ENCODE assay signal across 10 mouse cellular contexts in genomic region chr7:6265695-6266094, GRCm38 (mm10). TPM values are rescaled to one million over a fixed set of nuclear protein-coding genes. Genes with fewer than 3 reads are reported as not detected.
DNase-seq lines count a peak whose midpoint lies in the region; ATAC-seq and TF ChIP-seq lines count a peak whose summit lies in the region.
"Had no signal": no experiment of that assay in that cellular context is flagged by ENCODE, and none has a peak within 500 bp of the region (broad histone marks: within the 10 kb centered on the region; RNA-seq: fewer than 3 reads in every experiment).

No protein-coding gene starts in this region.

- peak; percentile 52 for TF ChIP-seq CTCF in forebrain, postnatal 0 days (IDR thresholded peaks at IDR 0.05; ENCODE audit: low read depth)

- no peak overlapping the region for H3K27ac ChIP-seq in forebrain, postnatal 0 days (ENCODE audit: low read depth, low read length)
- H3K27ac ChIP-seq in forebrain, embryonic 12.5 days = no peak overlapping the region
- H3K27ac ChIP-seq: heart, embryonic 15.5 days; midbrain, embryonic 12.5 days had no signal

- H3K4me3 ChIP-seq in forebrain, postnatal 0 days (ENCODE audit: low read depth, low read length) = no peak overlapping the region
- no peak overlapping the region for H3K4me3 ChIP-seq in forebrain, embryonic 12.5 days (replicated peaks)
- H3K4me3 ChIP-seq: heart, embryonic 15.5 days; midbrain, embryonic 12.5 days had no signal

- H3K36me3 ChIP-seq in forebrain, postnatal 0 days (ENCODE audit: insufficient read depth) = no peaks in the 10 kb centered on the region
- H3K36me3 ChIP-seq in forebrain, embryonic 12.5 days (replicated peaks) = no peaks in the 10 kb centered on the region
- H3K36me3 ChIP-seq: heart, embryonic 15.5 days; midbrain, embryonic 12.5 days had no signal

- no peak for ATAC-seq in forebrain, postnatal 0 days
- ATAC-seq in forebrain, embryonic 12.5 days (ENCODE audit: low FRiP score) = no peak
- peak; percentile 87 for ATAC-seq in granulocyte monocyte progenitor cell, adult 5-6 weeks (replicated peaks; ENCODE audit: poor library complexity, severe bottlenecking)

- H3K27me3 ChIP-seq in forebrain, postnatal 0 days (ENCODE audit: insufficient read depth, low read length) = no peaks in the 10 kb centered on the region
- H3K27me3 ChIP-seq in forebrain, embryonic 12.5 days = no peaks in the 10 kb centered on the region
- H3K27me3 ChIP-seq: heart, embryonic 15.5 days; midbrain, embryonic 12.5 days had no signal

- H3K9ac ChIP-seq in forebrain, postnatal 0 days = no peak overlapping the region
- H3K9ac ChIP-seq in forebrain, embryonic 12.5 days = no peak overlapping the region
- H3K9ac ChIP-seq: heart, embryonic 15.5 days; midbrain, embryonic 12.5 days had no signal

- WGBS in forebrain, postnatal 0 days = 62% methylated on average over 8 of the region's 8 CpGs
- 67% methylated on average over 8 of the region's 8 CpGs for whole genome bisulfite sequencing in forebrain, embryonic 12.5 days

- H3K4me1 ChIP-seq in forebrain, postnatal 0 days (ENCODE audit: insufficient read depth) = no peaks in the 10 kb centered on the region
- no peaks in the 10 kb centered on the region for H3K4me1 ChIP-seq in forebrain, embryonic 12.5 days
- H3K4me1 ChIP-seq: heart, embryonic 15.5 days; midbrain, embryonic 12.5 days had no signal

- no peaks in the 10 kb centered on the region for H3K9me3 ChIP-seq in forebrain, postnatal 0 days (ENCODE audit: low read length)
- no peaks in the 10 kb centered on the region for H3K9me3 ChIP-seq in forebrain, embryonic 12.5 days
- H3K9me3 ChIP-seq: heart, embryonic 15.5 days; midbrain, embryonic 12.5 days had no signal

- no peak for DNase-seq in forebrain, postnatal 0 days
- DNase-seq in right cerebral cortex, postnatal 4 days = peak; percentile 37
- DNase-seq in right cerebral cortex, postnatal 25 days = no peak
- DNase-seq in spleen, postnatal 4 days (ENCODE audit: low spot score in 2 of 2) = peak; percentile 38 to 79
- DNase-seq in gastrocnemius, adult 8-10 months (ENCODE audit: low spot score in 2 of 2) = no peak
- no peak for DNase-seq in yolk sac, embryonic 10.5 days (ENCODE audit: low spot score)

- no peak overlapping the region for H3K4me2 ChIP-seq in forebrain, postnatal 0 days (ENCODE audit: low read depth)
- H3K4me2 ChIP-seq in forebrain, embryonic 12.5 days = no peak overlapping the region
- H3K4me2 ChIP-seq: heart, embryonic 15.5 days; midbrain, embryonic 12.5 days had no signal

RNA-seq across cellular contexts. Expression of gene Epp13, which starts 13.2 kb away (rescaled TPM):
- total RNA-seq in forebrain, postnatal 0 days (2014; rRNA removed) = not detected in 2 replicates
- polyA plus RNA-seq in forebrain, postnatal 0 days (2015; fragmentation: Nextera tagmentation; extraction: Ambion mirVana) = 0.40 and 0.44 TPM in 2 replicates
- not detected in 2 replicates for polyA plus RNA-seq in forebrain, embryonic 12.5 days (2016; fragmentation: Nextera tagmentation; extraction: Ambion mirVana)
- not detected in 2 replicates for total RNA-seq in granulocyte monocyte progenitor cell, adult 5-6 weeks (2014; fragmentation: Nextera tagmentation)
- total RNA-seq in granulocyte monocyte progenitor cell, adult 5-6 weeks (2017) = not detected in 2 replicates
- not detected for total RNA-seq in gastrocnemius, adult 8-10 months (2022)
- polyA plus RNA-seq: heart, embryonic 15.5 days; midbrain, embryonic 12.5 days had no signal

RNA-seq across cellular contexts. Expression of gene Zfp667, which starts 20.7 kb away (rescaled TPM):
- 6.9 and 10.0 TPM in 2 replicates for total RNA-seq in forebrain, postnatal 0 days (2014; rRNA removed)
- polyA plus RNA-seq in forebrain, postnatal 0 days (2015; fragmentation: Nextera tagmentation; extraction: Ambion mirVana) = 9.9 and 13.1 TPM in 2 replicates
- 14.0 and 15.8 TPM in 2 replicates for polyA plus RNA-seq in forebrain, embryonic 12.5 days (2016; fragmentation: Nextera tagmentation; extraction: Ambion mirVana)
- 3.7 and 3.8 TPM in 2 replicates for total RNA-seq in granulocyte monocyte progenitor cell, adult 5-6 weeks (2014; fragmentation: Nextera tagmentation)
- 1.4 and 2.8 TPM in 2 replicates for total RNA-seq in granulocyte monocyte progenitor cell, adult 5-6 weeks (2017)
- total RNA-seq in gastrocnemius, adult 8-10 months (2022) = 1 to 10 TPM; 4.2 to 5.8 (median 4.8) TPM

RNA-seq across cellular contexts. Expression of gene Zscan5b, which starts 43.6 kb away (rescaled TPM):
- not detected in 2 replicates for total RNA-seq in forebrain, postnatal 0 days (2014; rRNA removed)
- polyA plus RNA-seq in forebrain, postnatal 0 days (2015; fragmentation: Nextera tagmentation; extraction: Ambion mirVana) = not detected in 2 replicates
- polyA plus RNA-seq in forebrain, embryonic 12.5 days (2016; fragmentation: Nextera tagmentation; extraction: Ambion mirVana) = not detected in 2 replicates
- total RNA-seq in granulocyte monocyte progenitor cell, adult 5-6 weeks (2014; fragmentation: Nextera tagmentation) = not detected in 2 replicates
- total RNA-seq in granulocyte monocyte progenitor cell, adult 5-6 weeks (2017) = not detected in 2 replicates
- not detected for total RNA-seq in gastrocnemius, adult 8-10 months (2022)
- polyA plus RNA-seq: heart, embryonic 15.5 days; midbrain, embryonic 12.5 days had no signal

Comparison
In these comparisons a context has a peak if more than half of its experiments do, and no peak if none do; other contexts are left out.
1. DNase-seq: peak in right cerebral cortex, postnatal 4 days (single experiment) and spleen, postnatal 4 days (2 of 2); none in forebrain, postnatal 0 days (single experiment), right cerebral cortex, postnatal 25 days (single experiment), gastrocnemius, adult 8-10 months (0 of 2) and yolk sac, embryonic 10.5 days (single experiment).